Mouse (Mus musculus) embryo, embryonic 9.5 days (tissue): Measurements from ENCODE around the gene Tarsl2.

ENCODE experiments used
- DNase-seq: peaks from one replicate; pipeline ENCODE4 v3.0.0-alpha.2; 2017; ENCODE audit errors: extremely low spot score

The Tarsl2 gene

GRCm38 (mm10) chr7:65737286-65738040 lies 92.8 kb downstream of the Tarsl2 start:
- DNase-seq: no peak
